Mouse (Mus musculus): Measurements from ENCODE around the gene Macrod1.

DNA sequence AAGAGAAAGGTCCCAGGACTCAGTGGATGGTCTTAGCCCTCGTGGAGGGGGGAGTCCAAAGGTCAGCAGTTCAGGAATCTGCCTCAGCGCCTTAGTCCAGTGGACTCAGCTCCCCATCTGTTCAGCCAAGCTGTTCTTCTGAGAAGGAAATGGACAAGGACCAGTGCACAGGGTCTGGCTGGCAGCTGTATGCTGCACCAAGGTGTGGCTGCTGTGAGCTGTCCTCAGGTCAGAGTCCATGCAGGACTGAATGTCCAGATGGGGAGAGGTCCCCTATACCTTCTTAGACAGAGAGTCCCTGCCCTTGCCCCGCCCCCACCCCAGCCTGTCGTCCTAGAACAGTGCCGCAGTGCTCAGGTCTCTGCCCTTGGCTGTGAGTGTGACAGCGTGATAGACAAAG is 135.0 kb downstream of the Macrod1 start:
- TF ChIP-seq CTCF (IDR thresholded peaks at IDR 0.05; ENCODE audit: borderline replicate concordance, extremely low read depth, insufficient read depth, insufficient read length) (no peak), POLR2A (IDR thresholded peaks at IDR 0.05; ENCODE audit: borderline replicate concordance, extremely low read depth, insufficient read depth, insufficient read length, poor library complexity, severe bottlenecking) (no peak)

Measured in brain, embryonic 14.5 days (tissue).